26 mouse cellular contexts compared by ENCODE assay signal in the genomic region with DNA sequence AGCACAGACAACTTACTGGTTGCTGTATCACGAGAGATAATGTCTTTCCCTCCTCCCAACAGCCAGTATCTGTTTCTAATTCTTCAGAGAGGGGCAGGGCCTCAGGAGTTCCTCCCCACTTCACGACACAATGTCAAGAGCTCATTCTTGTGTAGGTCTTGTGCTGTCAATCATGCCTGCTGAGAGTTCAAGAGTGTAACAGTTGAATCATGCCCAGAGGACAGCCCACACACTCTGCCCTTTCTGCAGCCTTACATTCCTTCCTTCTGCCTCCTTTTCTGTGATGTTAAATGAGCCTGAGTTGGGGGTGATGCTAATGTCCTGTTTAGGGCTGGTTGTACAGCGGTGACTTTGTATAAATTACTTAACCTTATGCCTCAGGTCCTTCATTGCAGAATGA.
DNase-seq lines count a peak whose midpoint lies in the region; ATAC-seq and TF ChIP-seq lines count a peak whose summit lies in the region.
"Had no signal": no experiment of that assay in that cellular context is flagged by ENCODE, and none has a peak within 500 bp of the region (broad histone marks: within the 10 kb centered on the region; RNA-seq: fewer than 3 reads in every experiment).

No protein-coding gene starts in this region.

- H3K27ac ChIP-seq in gastrocnemius, adult 2 months: peak overlapping the region; percentile 69; the same call in 1 of the 2 replicates
- no peak overlapping the region for H3K27ac ChIP-seq in kidney, postnatal 0 days
- H3K27ac ChIP-seq: embryonic facial prominence, embryonic 12.5 days; forebrain, embryonic 13.5 days; hindbrain, embryonic 13.5 days; intestine, embryonic 15.5 days; layer of hippocampus, adult 2 months; limb, embryonic 15.5 days; liver, embryonic 15.5 days had no signal

- H3K4me1 ChIP-seq in kidney, postnatal 0 days (replicated peaks; ENCODE audit: insufficient read depth, low read length): no peaks in the 10 kb centered on the region
- H3K4me1 ChIP-seq: forebrain, embryonic 13.5 days; hindbrain, embryonic 13.5 days; intestine, embryonic 15.5 days; limb, embryonic 15.5 days; liver, embryonic 15.5 days had no signal

- intact Hi-C loops in gastrocnemius, adult 2 months (cut with DNase I): no loop called here

- H3K9me3 ChIP-seq in kidney, postnatal 0 days (replicated peaks; ENCODE audit: low read length): no peaks in the 10 kb centered on the region
- H3K9me3 ChIP-seq: embryonic facial prominence, embryonic 12.5 days; forebrain, embryonic 13.5 days; hindbrain, embryonic 13.5 days; intestine, embryonic 15.5 days; limb, embryonic 15.5 days; liver, embryonic 15.5 days had no signal

- no peaks in the 10 kb centered on the region for H3K36me3 ChIP-seq in kidney, postnatal 0 days (ENCODE audit: insufficient read depth, low read length)
- H3K36me3 ChIP-seq: embryonic facial prominence, embryonic 12.5 days; hindbrain, embryonic 13.5 days; intestine, embryonic 15.5 days; limb, embryonic 15.5 days; liver, embryonic 15.5 days had no signal

- H3K9ac ChIP-seq in kidney, postnatal 0 days (ENCODE audit: low read depth, low read length): no peak overlapping the region
- H3K9ac ChIP-seq: embryonic facial prominence, embryonic 12.5 days; forebrain, embryonic 13.5 days; hindbrain, embryonic 13.5 days; intestine, embryonic 15.5 days; limb, embryonic 15.5 days; liver, embryonic 15.5 days had no signal

- no peak for DNase-seq in gastrocnemius, adult 2 months
- DNase-seq in gastrocnemius, postnatal 4 days (ENCODE audit: low spot score in 2 of 2): no peak
- peak; percentile 14 for DNase-seq in kidney, postnatal 0 days (ENCODE audit: low spot score)
- DNase-seq in kidney, postnatal 4 days: no peak
- peak; percentile 24 for DNase-seq in embryo, embryonic 9.5 days (ENCODE audit: extremely low spot score)
- peak; percentile 21 for DNase-seq in mesoderm, embryonic 11.5 days (ENCODE audit: low read depth, low spot score)
- no peak for DNase-seq in right cerebral cortex, postnatal 10 days (ENCODE audit: low spot score in 2 of 2)
- DNase-seq in c-Kit-positive CD71-positive TER-119-positive erythroid progenitor cells, embryonic 14.5 days (ENCODE audit: low spot score): no peak
- DNase-seq: adrenal gland, postnatal 25 days; cerebellum, postnatal 10 days; gastrocnemius, postnatal 14 days; kidney, adult 9 months; layer of hippocampus, postnatal 36 days; midbrain, embryonic 14.5 days; right cerebral cortex, postnatal 14 days; thymus, postnatal 36 days had no signal

- ATAC-seq in kidney, postnatal 0 days (replicated peaks; ENCODE audit: low FRiP score, low read depth): no peak
- ATAC-seq: CD4-positive, CD25-positive, alpha-beta regulatory T cell, adult 4 months; forebrain, embryonic 13.5 days; intestine, embryonic 15.5 days had no signal

- 31% methylated on average over 3 of the region's 3 CpGs for WGBS in kidney, postnatal 0 days

- no peaks in the 10 kb centered on the region for H3K27me3 ChIP-seq in kidney, postnatal 0 days (ENCODE audit: insufficient read depth, low read length)
- H3K27me3 ChIP-seq: embryonic facial prominence, embryonic 12.5 days; forebrain, embryonic 13.5 days; hindbrain, embryonic 13.5 days; intestine, embryonic 15.5 days; limb, embryonic 15.5 days; liver, embryonic 15.5 days had no signal

- H3K4me3 ChIP-seq in gastrocnemius, adult 2 months: no peak overlapping the region
- H3K4me3 ChIP-seq in kidney, postnatal 0 days (replicated peaks; ENCODE audit: low read depth, low read length): no peak overlapping the region
- H3K4me3 ChIP-seq: embryonic facial prominence, embryonic 12.5 days; erythroblast, embryonic 14.5 days; forebrain, embryonic 13.5 days; hindbrain, embryonic 13.5 days; intestine, embryonic 15.5 days; layer of hippocampus, adult 2 months; limb, embryonic 15.5 days; liver, embryonic 15.5 days; myocyte had no signal

- TF ChIP-seq CTCF in gastrocnemius, adult 2 months (IDR thresholded peaks at IDR 0.05): no peak
- TF ChIP-seq CTCF in kidney, postnatal 0 days (IDR thresholded peaks at IDR 0.05; ENCODE audit: low read depth): no peak

- H3K4me2 ChIP-seq in kidney, postnatal 0 days (ENCODE audit: low read length): no peak overlapping the region
- H3K4me2 ChIP-seq: embryonic facial prominence, embryonic 12.5 days; forebrain, embryonic 13.5 days; hindbrain, embryonic 13.5 days; intestine, embryonic 15.5 days; limb, embryonic 15.5 days; liver, embryonic 15.5 days had no signal

Comparison
In these comparisons a context has a peak if more than half of its experiments do, and no peak if none do; other contexts are left out.
1. DNase-seq: peak in kidney, postnatal 0 days (single experiment), embryo, embryonic 9.5 days (single experiment) and mesoderm, embryonic 11.5 days (single experiment); none in gastrocnemius, adult 2 months (single experiment), gastrocnemius, postnatal 4 days (0 of 2), kidney, postnatal 4 days (0 of 2), right cerebral cortex, postnatal 10 days (0 of 2) and c-Kit-positive CD71-positive TER-119-positive erythroid progenitor cells, embryonic 14.5 days (single experiment).